Mouse (Mus musculus) heart, adult 9 months (tissue): ENCODE data around the gene Tshz3.

ENCODE experiments used
- DNase-seq, 2 experiments: peaks; one replicate each; pipeline ENCODE4 v3.0.0; 2022; ENCODE audit warnings: low spot score in 2 of 2

The Tshz3 gene

DNA sequence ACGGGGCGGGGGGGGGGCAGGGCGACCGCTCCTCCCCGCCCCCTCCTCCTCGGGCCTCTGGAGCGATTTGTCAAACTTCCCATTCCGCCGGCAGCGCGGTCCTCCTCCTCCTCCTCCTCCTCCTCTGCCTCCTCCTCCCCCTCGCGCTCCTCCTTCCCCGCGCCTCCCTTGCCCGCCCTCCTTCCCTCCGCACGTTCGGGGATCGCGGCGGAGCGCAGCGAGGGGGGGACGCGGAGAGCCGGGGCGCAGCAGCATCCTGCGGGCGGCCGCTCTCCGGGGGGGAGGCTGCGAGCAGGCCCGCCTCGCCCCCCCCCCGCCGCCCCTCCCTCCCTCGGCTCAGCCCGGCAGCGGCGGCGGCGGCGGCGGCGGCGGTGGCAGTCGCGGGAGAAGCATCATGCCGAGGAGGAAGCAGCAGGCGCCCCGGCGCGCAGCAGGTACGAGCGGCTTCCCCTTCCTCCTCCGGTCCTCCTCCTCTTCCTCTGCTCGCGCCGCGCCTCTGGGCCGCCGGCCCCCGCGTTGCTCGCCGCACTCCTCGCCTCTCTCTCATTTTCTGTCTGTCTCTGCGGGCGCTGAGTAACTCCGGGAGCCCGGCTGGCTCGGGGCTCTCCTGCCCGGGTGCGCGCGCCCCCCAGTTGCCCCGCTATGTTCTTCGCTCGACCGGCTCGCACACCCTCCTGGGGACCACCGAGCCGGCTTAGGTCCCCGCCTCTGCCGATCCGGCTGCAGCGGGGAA lies at the start of gene Tshz3:
Tshz3 (plus strand) TSS at position 263 of the 733 bp plus-strand sequence.
- DNase-seq = peak; percentile 77 to 81

DNA sequence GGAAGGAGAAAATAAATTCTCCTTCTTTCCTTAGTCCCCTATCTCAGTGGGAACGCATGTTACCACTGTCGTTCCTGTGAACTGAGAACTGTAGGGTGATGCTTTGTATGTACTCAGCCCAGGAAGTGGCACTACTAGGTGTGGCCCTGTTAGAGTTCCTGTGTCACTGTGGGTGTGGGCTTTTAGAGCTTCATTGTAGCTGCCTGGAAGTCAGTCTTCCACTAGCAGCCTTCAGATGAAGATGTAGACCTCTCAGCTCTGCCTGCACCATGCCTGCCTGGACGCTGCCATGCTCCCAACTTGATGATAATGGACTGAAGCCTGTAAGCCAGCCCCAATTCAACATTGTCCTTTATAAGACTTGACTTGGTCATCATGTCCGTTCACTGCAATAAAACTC lies 42.0 kb upstream of the Tshz3 start:
- DNase-seq = no peak

- DNase-seq = no peak
Observed at GRCm38 (mm10) chr7:36656401-36656800, 41.5 kb upstream of the Tshz3 start.

DNA sequence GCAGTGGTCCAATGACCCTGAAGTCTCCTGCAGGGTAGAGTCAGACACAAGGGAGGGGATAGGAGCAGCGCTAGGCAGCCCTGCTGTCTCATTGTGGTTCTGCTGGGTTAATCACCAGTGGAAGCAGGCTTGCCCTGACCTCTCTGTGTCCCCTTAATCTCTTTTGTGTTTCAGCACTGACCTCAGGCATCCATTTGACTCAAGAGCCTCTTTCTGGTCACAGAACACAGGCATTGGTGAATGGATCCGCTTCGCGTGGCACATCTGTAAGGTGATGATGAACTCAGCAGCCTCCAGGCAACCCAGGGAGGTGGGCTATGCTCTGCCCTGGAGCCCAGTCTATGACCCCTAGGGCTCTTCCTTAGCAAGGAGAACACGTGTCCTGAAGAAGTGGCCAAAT lies 39.6 kb upstream of the Tshz3 start:
- no peak for DNase-seq

GRCm38 (mm10) chr7:36659265-36659664 lies 38.7 kb upstream of the Tshz3 start:
- no peak for DNase-seq

DNA sequence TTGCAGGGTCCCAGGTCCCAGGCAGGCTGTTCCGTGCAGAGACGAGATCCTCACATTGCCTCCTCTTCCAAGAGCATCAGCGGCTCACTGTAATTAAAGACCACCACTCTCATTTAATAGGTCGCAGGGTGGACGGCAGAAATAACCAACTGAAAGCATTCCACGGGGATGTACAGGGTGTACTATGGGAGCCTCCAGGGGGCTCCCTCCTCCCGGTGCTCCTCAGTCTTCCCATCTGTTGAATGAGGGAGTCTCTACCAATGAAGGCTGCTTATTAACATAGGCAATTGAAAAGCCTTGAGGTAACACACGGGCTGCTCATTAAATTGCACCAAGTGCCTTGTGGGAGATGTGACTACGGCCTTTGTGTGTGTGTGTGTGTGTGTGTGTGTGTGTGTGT lies 37.3 kb upstream of the Tshz3 start:
- DNase-seq = no peak

DNA sequence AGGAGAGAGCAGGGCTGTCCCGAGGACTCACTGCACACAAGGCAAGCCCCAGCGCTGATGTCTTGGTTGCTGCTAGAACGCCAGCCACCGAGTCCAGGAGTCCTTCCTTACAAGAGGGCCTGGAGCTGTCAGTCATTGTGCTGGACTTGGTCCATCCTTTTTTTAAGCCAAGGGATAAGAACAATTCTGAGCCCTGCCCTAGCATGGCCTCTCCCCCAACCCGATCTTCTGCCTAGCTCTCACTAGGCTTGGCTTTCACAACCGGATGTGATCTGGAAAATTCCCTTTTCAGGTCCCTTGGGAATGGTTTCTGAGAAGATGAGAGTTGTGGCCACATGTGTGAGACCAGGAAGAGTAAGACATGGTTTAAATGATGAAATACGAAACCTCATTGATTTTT lies 34.5 kb upstream of the Tshz3 start:
- peak; percentile 81 to 85 for DNase-seq

GRCm38 (mm10) chr7:36667767-36668166 lies 30.2 kb upstream of the Tshz3 start:
- DNase-seq = peak; percentile 45 to 51

DNA sequence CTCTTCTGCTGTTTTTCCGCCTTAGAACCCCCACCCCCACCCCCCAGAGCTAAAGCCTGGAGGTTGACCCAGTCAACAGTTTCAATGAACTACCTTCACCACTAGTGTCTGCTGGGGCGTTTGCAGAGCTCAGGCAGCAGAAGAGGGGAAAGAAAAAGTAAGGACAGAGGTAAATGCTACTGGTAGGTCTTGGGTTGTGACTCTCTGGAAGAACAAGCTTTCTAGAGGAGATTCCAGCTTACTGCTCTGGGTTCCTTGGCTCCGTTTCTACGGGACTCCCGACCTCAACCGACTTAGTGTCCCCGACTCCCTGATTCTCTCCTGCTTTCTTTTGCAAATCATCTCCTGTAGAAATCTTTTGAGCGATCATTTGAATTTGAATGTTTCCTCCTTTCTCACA lies 19.9 kb upstream of the Tshz3 start:
- no peak for DNase-seq

- DNase-seq = no peak
Observed at GRCm38 (mm10) chr7:36678510-36678909, 19.4 kb upstream of the Tshz3 start.

DNA sequence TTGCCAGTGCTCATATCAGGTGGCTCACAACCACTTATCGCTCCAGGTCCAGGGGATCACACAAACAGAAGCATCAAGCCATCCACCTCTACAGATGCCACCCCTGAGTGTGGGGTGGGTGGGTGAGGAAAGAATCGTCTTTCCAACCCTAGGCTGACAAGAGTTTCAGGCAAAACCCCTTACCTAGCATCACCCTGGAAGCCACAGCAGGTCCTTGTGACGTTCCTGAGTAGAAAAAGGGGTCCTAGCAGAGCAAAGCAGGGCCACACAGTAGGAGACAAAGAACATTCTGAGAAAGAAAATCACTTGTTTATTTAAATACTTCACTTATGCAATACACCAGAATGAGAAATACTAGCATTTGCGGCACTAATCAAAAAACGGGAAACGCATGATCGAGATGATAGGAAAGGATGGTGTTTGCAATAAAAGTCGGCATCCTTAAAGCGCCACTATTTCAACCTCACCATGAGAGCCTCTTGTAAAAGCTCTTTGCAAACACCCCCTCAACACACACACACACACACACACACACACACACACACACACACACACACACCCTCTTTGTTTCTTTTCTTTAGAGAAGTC lies 18.8 kb upstream of the Tshz3 start:
- no peak for DNase-seq

DNA sequence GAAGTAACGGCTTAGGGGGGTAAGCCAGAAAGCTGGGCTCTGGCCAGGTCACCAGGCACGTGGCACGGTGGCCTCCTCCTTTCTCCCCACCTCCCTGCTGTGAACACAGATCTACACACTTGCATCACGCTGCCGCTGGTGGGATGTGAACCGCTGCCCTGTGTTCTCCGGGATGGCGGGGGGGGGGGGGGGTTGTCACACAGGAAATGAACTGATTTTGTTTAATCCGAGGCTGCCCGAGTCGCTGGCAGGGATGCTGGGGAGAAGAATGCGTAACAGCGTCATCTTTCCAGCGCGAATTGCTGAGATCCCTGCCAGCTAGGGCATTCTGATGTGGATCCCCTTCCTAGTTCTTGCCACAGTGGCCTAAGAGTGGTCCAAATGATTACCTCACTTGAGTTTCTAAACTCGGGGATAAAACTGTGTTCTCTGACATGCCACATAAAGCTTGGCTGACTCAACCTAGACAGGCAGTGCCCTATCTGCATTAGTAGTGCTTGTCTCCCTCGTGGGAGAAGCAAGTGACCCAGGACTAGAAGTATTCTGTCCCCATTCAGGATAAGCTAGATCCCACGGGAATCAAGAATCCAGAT lies 18.0 kb upstream of the Tshz3 start:
- peak; percentile 42 to 50 for DNase-seq

- DNase-seq = no peak
Observed at GRCm38 (mm10) chr7:36687508-36687907, 10.4 kb upstream of the Tshz3 start.

GRCm38 (mm10) chr7:36689049-36689793 lies 8.7 kb upstream of the Tshz3 start:
- peak; percentile 30 to 39 for DNase-seq

GRCm38 (mm10) chr7:36690551-36690950 lies 7.4 kb upstream of the Tshz3 start:
- no peak for DNase-seq

DNA sequence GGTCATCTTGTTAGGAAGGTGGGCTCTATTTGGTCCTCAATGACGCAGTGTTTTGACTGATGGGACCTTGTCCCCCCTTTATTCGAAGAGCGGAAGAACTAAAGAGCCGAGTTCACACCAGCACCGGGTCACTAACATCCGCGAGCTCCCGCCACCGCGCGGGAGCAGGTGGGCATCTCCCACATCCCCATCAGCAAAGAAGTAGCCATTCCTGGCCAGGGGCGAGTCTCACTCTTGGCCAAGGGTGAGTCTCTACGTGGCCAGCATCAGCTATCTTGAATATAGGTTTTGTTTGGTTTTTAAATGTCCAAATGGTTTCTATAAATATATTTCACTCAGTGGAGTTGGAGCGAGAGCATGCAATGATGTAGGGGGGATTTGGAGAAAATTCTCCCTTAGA lies 6.3 kb upstream of the Tshz3 start:
- DNase-seq = no peak

DNA sequence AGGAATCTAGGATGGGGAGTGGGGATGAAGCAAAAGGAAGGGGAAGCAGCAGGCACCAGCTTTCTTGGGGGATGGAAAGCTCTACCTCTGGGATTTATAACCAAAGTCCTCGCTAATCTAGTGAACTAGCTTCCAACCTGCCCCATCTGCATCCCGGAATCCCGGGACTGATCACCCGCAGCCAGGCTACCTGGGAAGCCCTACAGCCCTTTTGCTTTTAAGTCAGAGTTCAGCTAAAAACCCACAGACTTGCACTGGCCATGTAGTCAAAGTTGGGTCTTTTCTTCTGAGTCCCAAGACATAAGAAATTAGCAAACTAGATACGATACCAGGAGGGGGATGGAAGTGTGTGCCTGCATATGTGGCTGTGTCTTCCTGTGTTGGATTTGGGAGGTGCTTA lies 5.5 kb upstream of the Tshz3 start:
- DNase-seq = no peak

DNA sequence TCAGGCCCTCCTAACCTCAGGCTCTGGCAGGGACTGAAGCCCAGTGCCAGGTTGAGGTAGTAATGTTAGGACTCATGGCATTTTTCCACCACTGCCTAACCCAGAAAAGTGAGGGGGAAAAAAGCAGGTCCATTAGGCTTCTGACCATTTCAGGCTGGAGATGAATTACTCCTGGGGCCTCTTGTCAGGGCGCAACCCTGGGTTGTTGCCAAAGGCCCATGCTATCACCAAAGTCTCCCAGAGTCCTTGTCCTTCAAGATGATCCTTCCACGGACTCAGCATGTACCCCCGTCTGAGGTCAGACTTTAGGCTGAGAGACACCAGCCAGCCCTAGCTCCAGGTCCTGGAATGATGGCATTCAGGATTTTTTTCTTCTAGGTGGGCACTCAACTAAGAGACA lies 4.8 kb upstream of the Tshz3 start:
- DNase-seq = no peak

DNA sequence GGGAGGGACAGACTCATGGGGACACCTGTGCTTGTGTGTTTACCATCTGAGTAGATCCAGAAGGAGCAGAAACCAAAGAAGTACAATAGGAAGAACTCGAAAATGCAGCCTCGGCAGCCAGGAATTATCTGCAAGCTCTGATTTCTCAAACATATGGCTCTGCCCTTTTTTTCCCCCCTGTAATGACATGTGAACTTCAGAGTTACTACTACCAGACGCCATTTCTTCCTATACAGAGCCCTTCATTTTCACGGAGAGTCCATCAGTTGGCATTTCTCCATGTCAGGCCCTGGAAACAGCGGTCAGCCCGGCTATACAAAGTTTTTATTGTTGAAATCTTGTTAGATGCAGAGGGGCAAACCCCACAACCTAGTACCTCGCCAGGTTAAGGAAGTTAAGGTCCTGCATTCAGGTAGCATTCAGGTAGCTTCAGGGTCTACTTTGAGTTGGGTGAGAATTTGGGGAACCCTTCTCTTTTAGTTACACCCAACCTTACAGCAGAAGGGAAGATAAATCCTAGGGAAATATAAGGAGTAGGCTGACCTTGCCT lies 3.2 kb upstream of the Tshz3 start:
- no peak for DNase-seq

GRCm38 (mm10) chr7:36695276-36695675 lies 2.6 kb upstream of the Tshz3 start:
- no peak for DNase-seq

GRCm38 (mm10) chr7:36695791-36696241 lies 2.1 kb upstream of the Tshz3 start:
- DNase-seq = peak; percentile 47 to 54
